ENCODE assay signal across 23 mouse cellular contexts in the genomic region with DNA sequence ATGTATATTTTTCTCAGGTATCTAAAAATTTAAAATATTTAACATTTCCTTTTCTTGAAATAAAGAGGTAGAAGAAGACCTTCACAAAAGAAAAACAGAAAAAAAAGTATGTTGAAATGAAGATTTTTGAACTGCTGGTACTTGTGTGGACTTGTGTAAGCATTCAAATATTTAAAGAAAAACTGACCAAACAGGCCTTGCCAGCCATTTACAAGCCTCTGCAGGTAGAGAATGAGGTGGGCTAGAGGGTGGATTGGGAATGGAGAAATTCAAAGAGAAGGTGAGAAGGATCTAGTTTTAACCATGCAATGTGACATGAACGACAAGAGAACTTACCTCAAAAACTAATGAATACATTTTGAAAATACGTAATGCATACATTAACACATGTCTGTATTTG. TPM values are rescaled to one million over a fixed set of nuclear protein-coding genes. Genes with fewer than 3 reads are reported as not detected.
"Had no signal": no experiment of that assay in that cellular context is flagged by ENCODE, and none has a peak within 500 bp of the region (broad histone marks: within the 10 kb centered on the region; RNA-seq: fewer than 3 reads in every experiment).

No protein-coding gene starts in this region.

- DNase-seq: kidney, adult 2 months; kidney, postnatal 25 days; layer of hippocampus, adult 9-11 months; liver; lung, adult 2 months; right cerebral cortex, adult 18-20 months; right cerebral cortex, postnatal 14 days; right cerebral cortex, postnatal 4 days; thymus, adult 18-20 months; thymus, postnatal 36 days had no signal

- H3K9ac ChIP-seq: limb, embryonic 13.5 days; liver, embryonic 12.5 days; liver, embryonic 15.5 days; midbrain, embryonic 12.5 days; midbrain, embryonic 15.5 days; neural tube, embryonic 12.5 days; neural tube, embryonic 15.5 days; stomach, embryonic 15.5 days had no signal

- H3K4me3 ChIP-seq: layer of hippocampus, adult 2 months; limb, embryonic 10.5 days; limb, embryonic 13.5 days; liver, embryonic 12.5 days; liver, embryonic 15.5 days; midbrain, embryonic 12.5 days; midbrain, embryonic 15.5 days; neural tube, embryonic 12.5 days; neural tube, embryonic 15.5 days; stomach, embryonic 15.5 days had no signal

- H3K27me3 ChIP-seq: limb, embryonic 13.5 days; midbrain, embryonic 12.5 days; midbrain, embryonic 15.5 days; neural tube, embryonic 12.5 days; neural tube, embryonic 15.5 days; stomach, embryonic 15.5 days had no signal

- H3K4me2 ChIP-seq: limb, embryonic 13.5 days; liver, embryonic 12.5 days; liver, embryonic 15.5 days; midbrain, embryonic 12.5 days; midbrain, embryonic 15.5 days; neural tube, embryonic 12.5 days; neural tube, embryonic 15.5 days; stomach, embryonic 15.5 days had no signal

- ATAC-seq: intestine, postnatal 0 days; liver, embryonic 12.5 days; midbrain, embryonic 15.5 days had no signal

- H3K9me3 ChIP-seq: limb, embryonic 10.5 days; liver, embryonic 15.5 days; midbrain, embryonic 12.5 days; midbrain, embryonic 15.5 days; neural tube, embryonic 12.5 days; neural tube, embryonic 15.5 days; stomach, embryonic 15.5 days had no signal

- H3K36me3 ChIP-seq: limb, embryonic 10.5 days; limb, embryonic 13.5 days; liver, embryonic 12.5 days; liver, embryonic 15.5 days; midbrain, embryonic 12.5 days; midbrain, embryonic 15.5 days; neural tube, embryonic 12.5 days; neural tube, embryonic 15.5 days; stomach, embryonic 15.5 days had no signal

- H3K4me1 ChIP-seq: limb, embryonic 10.5 days; limb, embryonic 13.5 days; liver, embryonic 12.5 days; liver, embryonic 15.5 days; midbrain, embryonic 12.5 days; midbrain, embryonic 15.5 days; neural tube, embryonic 12.5 days; neural tube, embryonic 15.5 days; stomach, embryonic 15.5 days had no signal

- H3K27ac ChIP-seq: kidney, postnatal 0 days; layer of hippocampus, adult 2 months; limb, embryonic 10.5 days; limb, embryonic 13.5 days; liver, embryonic 12.5 days; liver, embryonic 15.5 days; macrophage; midbrain, embryonic 12.5 days; midbrain, embryonic 15.5 days; neural tube, embryonic 12.5 days; neural tube, embryonic 15.5 days; stomach, embryonic 15.5 days had no signal

RNA-seq across cellular contexts. Expression of gene Tead1, which starts 9.1 kb away (rescaled TPM):
- polyA plus RNA-seq: macrophage had no signal
